Mouse (Mus musculus) hindbrain, postnatal 0 days (tissue): ENCODE results near the gene Robo1. TPM values are rescaled to one million over a fixed set of nuclear protein-coding genes. Genes with fewer than 3 reads are reported as not detected.

Experiments used
- ATAC-seq: fragments of 200-750 bp; cut with Nextera tagmentation; 2 replicates; pipeline ENCODE4 v1.8.0; 2017; ENCODE audit warnings: mild to moderate bottlenecking, moderate TSS enrichment, moderate library complexity
- DNase-seq: peaks from one replicate; pipeline ENCODE4 v3.0.0-alpha.2; 2015; ENCODE audit warnings: low spot score
- H3K27ac ChIP-seq: fragments of 300-500 bp; sonication (generic); 2 replicates; pipeline ENCODE4 v1.5.1; 2014; ENCODE audit warnings: mild to moderate bottlenecking
- H3K27me3 ChIP-seq: fragments of 300-500 bp; sonication (generic); 2 replicates; pipeline ENCODE4 v1.6.1; 2014; ENCODE audit warnings: low read length, mixed read lengths; ENCODE audit not compliant: insufficient read depth
- H3K36me3 ChIP-seq: fragments of 300-500 bp; sonication (generic); 2 replicates; pipeline ENCODE4 v1.6.1; 2014; ENCODE audit warnings: low read length, mixed read lengths; ENCODE audit not compliant: insufficient read depth
- H3K4me1 ChIP-seq: fragments of 300-500 bp; sonication (generic); 2 replicates; pipeline ENCODE4 v1.6.1; 2014; ENCODE audit warnings: antibody characterized with exemption, low read length, mixed read lengths; ENCODE audit not compliant: insufficient read depth
- H3K4me2 ChIP-seq: fragments of 300-500 bp; sonication (generic); 2 replicates; pipeline ENCODE4 v1.6.1; 2014; ENCODE audit warnings: low read depth, mild to moderate bottlenecking, low read length, moderate library complexity, mixed read lengths
- H3K4me3 ChIP-seq: fragments of 300-500 bp; sonication (generic); 2 replicates; pipeline ENCODE4 v1.5.1; 2014; ENCODE audit warnings: low read length
- H3K9ac ChIP-seq: fragments of 300-500 bp; sonication (generic); replicated peaks from 2 replicates; pipeline ENCODE4 v1.6.1; 2014; ENCODE audit warnings: mild to moderate bottlenecking, low read length, moderate library complexity, mixed read lengths
- H3K9me3 ChIP-seq: fragments of 300-500 bp; sonication (generic); 2 replicates; pipeline ENCODE4 v1.6.1; 2016; ENCODE audit warnings: low read length, mixed read lengths
- CTCF ChIP-seq: IDR thresholded peaks from 2 replicates; pipeline ENCODE4 v1.5.1; 2016; ENCODE audit warnings: antibody characterized with exemption, control low read depth, low read depth
- WGBS: fragments of 180-500 bp; shearing (Covaris S2); extraction: QIAGEN DNeasy Blood & Tissue Kit; methylation state at CpG from one replicate; pipeline ENCODE4 v1.1.7; 2014; 5-methylcytosine and 5-hydroxymethylcytosine counted together
- polyA plus RNA-seq: library from polyadenylated mRNA; unstranded; fragments of >200 nt; fragmentation: Nextera tagmentation; extraction: Ambion mirVana; gene quantifications from 2 replicates; pipeline ENCODE4 v1.2.1, GENCODE M21; 2015
- total RNA-seq: library from RNA; depleted of rRNA; stranded (reverse); fragments of >200 nt; gene quantifications from 2 replicates; pipeline ENCODE4 v1.2.3, GENCODE M21; 2014

Gene Robo1
- total and polyA plus RNA-seq, 2 experiments from 2014 or later = 20.4 to 57.9 TPM

GRCm38 (mm10) chr16:72808351-72808750, 500.2 kb downstream of the Robo1 start:
- ATAC-seq = no peak
- no peak for TF ChIP-seq CTCF
- Histone ChIP-seq H3K9me3 (no peaks in the 10 kb centered on the region), H3K4me1 (no peaks in the 10 kb centered on the region), H3K4me2 (0 out of 2 replicates have a peak overlapping the region, but pooled peaks have one; percentile 21), H3K27ac (no peak overlapping the region), H3K4me3 (no peak overlapping the region), H3K36me3 (no peaks in the 10 kb centered on the region), H3K9ac (no peak overlapping the region), H3K27me3 (no peaks in the 10 kb centered on the region)
- no peak for DNase-seq
- WGBS = 68% methylated on average over 10 of the region's 10 CpGs

- no peak overlapping the region for H3K9ac ChIP-seq
- H3K4me1 ChIP-seq = no peaks in the 10 kb centered on the region
- WGBS = 52% methylated on average over 3 of the region's 3 CpGs
- no peak for DNase-seq
- H3K27ac ChIP-seq = no peak overlapping the region
- 0 out of 2 replicates have a peak overlapping the region, but pooled peaks have one; percentile 36 for H3K4me2 ChIP-seq
- ATAC-seq = no peak
- no peaks in the 10 kb centered on the region for H3K9me3 ChIP-seq
- H3K4me3 ChIP-seq = no peak overlapping the region
- H3K27me3 ChIP-seq = no peaks in the 10 kb centered on the region
- no peaks in the 10 kb centered on the region for H3K36me3 ChIP-seq
- TF ChIP-seq CTCF = no peak
Measured at GRCm38 (mm10) chr16:72810942-72811341, 502.8 kb downstream of the Robo1 start.

- H3K27me3 ChIP-seq = no peaks in the 10 kb centered on the region
- no peak overlapping the region for H3K4me3 ChIP-seq
- H3K9me3 ChIP-seq = no peaks in the 10 kb centered on the region
- TF ChIP-seq CTCF = no peak
- peak; percentile 21 for DNase-seq
- ATAC-seq = no peak
- peak overlapping the region; percentile 36; the same call in 1 of the 2 replicates for H3K4me2 ChIP-seq
- H3K36me3 ChIP-seq = no peaks in the 10 kb centered on the region
- H3K9ac ChIP-seq = no peak overlapping the region
- WGBS = 39% methylated on average over 5 of the region's 5 CpGs
- H3K4me1 ChIP-seq = no peaks in the 10 kb centered on the region
- H3K27ac ChIP-seq = no peak overlapping the region
Measured at GRCm38 (mm10) chr16:72811494-72811893, 503.4 kb downstream of the Robo1 start.

- WGBS = 51% methylated on average over 3 of the region's 3 CpGs
Measured at GRCm38 (mm10) chr16:72811908-72812307, 503.8 kb downstream of the Robo1 start.

GRCm38 (mm10) chr16:72828381-72828780, 520.3 kb downstream of the Robo1 start:
- no peak for ATAC-seq
- no peaks in the 10 kb centered on the region for H3K36me3 ChIP-seq
- no peaks in the 10 kb centered on the region for H3K9me3 ChIP-seq
- H3K4me1 ChIP-seq = no peaks in the 10 kb centered on the region
- H3K4me2 ChIP-seq = no peak overlapping the region
- DNase-seq = no peak
- no peaks in the 10 kb centered on the region for H3K27me3 ChIP-seq
- 87% methylated on average over 8 of the region's 8 CpGs for WGBS
- H3K9ac ChIP-seq = no peak overlapping the region
- H3K4me3 ChIP-seq = no peak overlapping the region
- H3K27ac ChIP-seq = no peak overlapping the region
- no peak for TF ChIP-seq CTCF

More at GRCm38 (mm10) chr16:72811908-72812307, 503.8 kb downstream of the Robo1 start:
- Histone ChIP-seq H3K27me3 (no peaks in the 10 kb centered on the region), H3K4me2 (peak overlapping the region; percentile 36; the same call in 1 of the 2 replicates), H3K4me3 (no peak overlapping the region), H3K4me1 (no peaks in the 10 kb centered on the region), H3K9ac (no peak overlapping the region), H3K36me3 (no peaks in the 10 kb centered on the region), H3K27ac (no peak overlapping the region), H3K9me3 (no peaks in the 10 kb centered on the region)
- no peak for ATAC-seq
- TF ChIP-seq CTCF = no peak; the same call in 1 of the 2 replicates
- peak; percentile 32 for DNase-seq

GRCm38 (mm10) chr16:72829530-72829929, 521.4 kb downstream of the Robo1 start:
- Histone ChIP-seq H3K9ac (no peak overlapping the region), H3K4me2 (no peak overlapping the region), H3K27ac (no peak overlapping the region), H3K36me3 (no peaks in the 10 kb centered on the region), H3K4me1 (no peaks in the 10 kb centered on the region), H3K4me3 (no peak overlapping the region), H3K9me3 (no peaks in the 10 kb centered on the region), H3K27me3 (no peaks in the 10 kb centered on the region)
- DNase-seq (no peak), ATAC-seq (no peak)
- no peak for TF ChIP-seq CTCF
- WGBS = 60% methylated on average over 8 of the region's 8 CpGs

GRCm38 (mm10) chr16:72830394-72831056, 522.4 kb downstream of the Robo1 start:
- Histone ChIP-seq H3K27me3 (no peaks in the 10 kb centered on the region), H3K9ac (no peak overlapping the region), H3K9me3 (no peaks in the 10 kb centered on the region), H3K27ac (no peak overlapping the region), H3K4me2 (no peak overlapping the region), H3K4me3 (no peak overlapping the region), H3K4me1 (no peaks in the 10 kb centered on the region), H3K36me3 (no peaks in the 10 kb centered on the region)
- DNase-seq = no peak
- no peak for ATAC-seq
- TF ChIP-seq CTCF = no peak
- WGBS = 47% methylated on average over 5 of the region's 5 CpGs
